Mouse (Mus musculus) forebrain, embryonic 16.5 days (tissue): ENCODE measurements around the gene Olfr56. TPM values are rescaled to one million over a fixed set of nuclear protein-coding genes. Genes with fewer than 3 reads are reported as not detected.

Experiments
- ATAC-seq: fragments of 200-750 bp; cut with Nextera tagmentation; 2 replicates; pipeline ENCODE4 v1.8.0; 2017; ENCODE audit warnings: mild to moderate bottlenecking, moderate library complexity
- H3K27ac ChIP-seq: fragments of 300-500 bp; sonication (generic); 2 replicates; pipeline ENCODE4 v1.5.1; 2014; ENCODE audit warnings: low read length, control low read depth
- H3K27me3 ChIP-seq: fragments of 300-500 bp; sonication (generic); replicated peaks from 2 replicates; pipeline ENCODE4 v1.6.1; 2014; ENCODE audit warnings: low read length; ENCODE audit not compliant: control insufficient read depth, insufficient read depth
- H3K36me3 ChIP-seq: fragments of 300-500 bp; sonication (generic); 2 replicates; pipeline ENCODE4 v1.6.1; 2014; ENCODE audit not compliant: control insufficient read depth, insufficient read depth
- H3K4me1 ChIP-seq: fragments of 300-500 bp; sonication (generic); replicated peaks from 2 replicates; pipeline ENCODE4 v1.6.1; 2014; ENCODE audit warnings: low read length; ENCODE audit not compliant: control insufficient read depth, insufficient read depth
- H3K4me2 ChIP-seq: fragments of 300-500 bp; sonication (generic); 2 replicates; pipeline ENCODE4 v1.6.1; 2014; ENCODE audit warnings: mild to moderate bottlenecking, low read length, control low read depth
- H3K4me3 ChIP-seq: fragments of 300-500 bp; sonication (generic); replicated peaks from 2 replicates; pipeline ENCODE4 v1.5.1; 2014; ENCODE audit warnings: mild to moderate bottlenecking, low read length, control low read depth
- H3K9ac ChIP-seq: fragments of 300-500 bp; sonication (generic); replicated peaks from 2 replicates; pipeline ENCODE4 v1.6.1; 2014; ENCODE audit warnings: low read depth, low read length, control low read depth
- H3K9me3 ChIP-seq: fragments of 300-500 bp; sonication (generic); 2 replicates; pipeline ENCODE4 v1.6.1; 2016; ENCODE audit warnings: low read length; ENCODE audit not compliant: control insufficient read depth
- WGBS: fragments of 180-500 bp; shearing (Covaris S2); extraction: QIAGEN DNeasy Blood & Tissue Kit; methylation state at CpG from one replicate; pipeline ENCODE4 v1.1.7; 2014; 5-methylcytosine and 5-hydroxymethylcytosine counted together
- polyA plus RNA-seq: library from polyadenylated mRNA; unstranded; fragments of >200 nt; fragmentation: Nextera tagmentation; extraction: Ambion mirVana; gene quantifications from 2 replicates; pipeline ENCODE4 v1.2.1, GENCODE M21; 2015

Gene Olfr56
- polyA plus RNA-seq, 1 experiment from 2014 or later, result not detected

GRCm38 (mm10) chr11:49183172-49183571, 204.5 kb downstream of the Olfr56 start:
- Histone ChIP-seq H3K9ac (no peak overlapping the region), H3K27me3 (0 out of 2 replicates have a peak, but pooled peaks cover 2% of the 10 kb centered on the region), H3K27ac (no peak overlapping the region), H3K4me2 (no peak overlapping the region), H3K4me3 (no peak overlapping the region), H3K36me3 (no peaks in the 10 kb centered on the region), H3K9me3 (no peaks in the 10 kb centered on the region), H3K4me1 (no peaks in the 10 kb centered on the region)
- ATAC-seq, result no peak
- WGBS, result 71% methylated on average over 1 of the region's 1 CpGs

Other genes starting within 250 kb of the Olfr56 start
- 451 and 473 TPM in 2 replicates for gene Rack1, start 178.6 kb upstream of the Olfr56 start, polyA plus RNA-seq
- 7.2 and 7.6 TPM in 2 replicates for gene Trim41, start 161.5 kb upstream of the Olfr56 start, polyA plus RNA-seq
- 1.4 and 2.0 TPM in 2 replicates for gene Trim7, start 152.7 kb upstream of the Olfr56 start, polyA plus RNA-seq
- gene Gm12184, start 152.2 kb upstream of the Olfr56 start, polyA plus RNA-seq, result 2.8 and 3.9 TPM in 2 replicates
- gene Irgm1, start 107.2 kb upstream of the Olfr56 start, polyA plus RNA-seq, result 1.6 TPM in 2 replicates
- 0.20 and 0.24 TPM in 2 replicates for gene Gm5431, start 76.7 kb upstream of the Olfr56 start, polyA plus RNA-seq
- 1.0 and 2.3 TPM in 2 replicates for gene Psme2b, start 32.7 kb upstream of the Olfr56 start, polyA plus RNA-seq
- 0.39 and 0.71 TPM in 2 replicates for gene 9930111J21Rik1, start 509 bp downstream of the Olfr56 start, polyA plus RNA-seq
- gene Gm12185, start 13.3 kb downstream of the Olfr56 start, polyA plus RNA-seq, result not detected in 2 replicates
- gene Tgtp1, start 15.3 kb downstream of the Olfr56 start, polyA plus RNA-seq, result not detected in 2 replicates
- gene 9930111J21Rik2, start 72.4 kb downstream of the Olfr56 start, polyA plus RNA-seq, result 0.34 and 0.53 TPM in 2 replicates
- gene Tgtp2, start 85.3 kb downstream of the Olfr56 start, polyA plus RNA-seq, result not detected in 2 replicates
- 0.56 and 0.81 TPM in 2 replicates for gene Ifi47, start 97.7 kb downstream of the Olfr56 start, polyA plus RNA-seq
- gene Olfr1396, start 136.0 kb downstream of the Olfr56 start, polyA plus RNA-seq, result not detected in 2 replicates
- gene Olfr1395, start 163.4 kb downstream of the Olfr56 start, polyA plus RNA-seq, result not detected in 2 replicates
- not detected in 2 replicates for gene Olfr1394, start 175.5 kb downstream of the Olfr56 start, polyA plus RNA-seq
- not detected in 2 replicates for gene Btnl9, start 208.3 kb downstream of the Olfr56 start, polyA plus RNA-seq
- 59.1 and 64.9 TPM in 2 replicates for gene Zfp62, start 224.4 kb downstream of the Olfr56 start, polyA plus RNA-seq